Mouse (Mus musculus): ENCODE data around the gene Zfp366.
"Not testable (repeated sequence)": the region's sequence is repeated elsewhere in the genome, so short reads cannot be mapped to it uniquely, and the experiment has no call there.

Zfp366 gene

DNA sequence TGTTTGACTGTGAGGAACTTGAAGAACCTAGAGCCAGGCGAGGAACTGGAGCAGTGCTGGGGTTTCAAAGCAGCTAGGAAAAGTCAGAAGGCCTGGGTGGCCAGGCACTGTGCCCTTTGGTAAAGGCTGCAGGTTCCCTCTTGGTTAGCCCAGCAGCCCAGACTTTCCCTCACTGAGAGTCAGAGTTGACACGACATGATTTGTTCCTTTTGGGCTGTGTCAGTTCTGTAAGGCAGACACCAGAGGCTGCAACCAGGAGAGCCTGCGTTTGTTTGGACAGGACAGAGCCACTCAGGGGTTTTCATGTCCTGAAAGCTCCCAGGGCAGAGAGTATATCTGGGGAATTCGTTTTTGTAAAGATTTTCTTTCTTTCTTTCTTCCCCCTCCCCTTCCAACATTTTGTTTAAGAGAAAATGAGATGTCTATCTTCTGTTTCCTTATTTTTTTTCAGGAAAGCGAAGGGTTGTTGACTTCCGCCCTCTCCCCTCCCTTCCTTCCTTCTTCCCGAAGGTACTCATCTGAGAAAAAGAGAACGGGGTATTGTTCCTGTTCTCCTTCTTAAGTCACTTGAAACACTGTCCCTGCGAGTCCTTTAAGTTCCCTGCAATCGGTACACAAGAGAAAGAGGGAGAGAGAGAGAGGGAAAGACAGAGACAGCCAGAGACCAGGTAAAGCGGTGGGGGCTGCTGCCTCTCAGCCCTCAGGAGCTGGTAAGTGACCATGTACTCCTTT is at the start of gene Zfp366:
Gene Zfp366 (plus strand): TSS at position 669 of the 732 bp plus-strand sequence.
- no peak for DNase-seq (ENCODE audit: low spot score in 2 of 2)

DNA sequence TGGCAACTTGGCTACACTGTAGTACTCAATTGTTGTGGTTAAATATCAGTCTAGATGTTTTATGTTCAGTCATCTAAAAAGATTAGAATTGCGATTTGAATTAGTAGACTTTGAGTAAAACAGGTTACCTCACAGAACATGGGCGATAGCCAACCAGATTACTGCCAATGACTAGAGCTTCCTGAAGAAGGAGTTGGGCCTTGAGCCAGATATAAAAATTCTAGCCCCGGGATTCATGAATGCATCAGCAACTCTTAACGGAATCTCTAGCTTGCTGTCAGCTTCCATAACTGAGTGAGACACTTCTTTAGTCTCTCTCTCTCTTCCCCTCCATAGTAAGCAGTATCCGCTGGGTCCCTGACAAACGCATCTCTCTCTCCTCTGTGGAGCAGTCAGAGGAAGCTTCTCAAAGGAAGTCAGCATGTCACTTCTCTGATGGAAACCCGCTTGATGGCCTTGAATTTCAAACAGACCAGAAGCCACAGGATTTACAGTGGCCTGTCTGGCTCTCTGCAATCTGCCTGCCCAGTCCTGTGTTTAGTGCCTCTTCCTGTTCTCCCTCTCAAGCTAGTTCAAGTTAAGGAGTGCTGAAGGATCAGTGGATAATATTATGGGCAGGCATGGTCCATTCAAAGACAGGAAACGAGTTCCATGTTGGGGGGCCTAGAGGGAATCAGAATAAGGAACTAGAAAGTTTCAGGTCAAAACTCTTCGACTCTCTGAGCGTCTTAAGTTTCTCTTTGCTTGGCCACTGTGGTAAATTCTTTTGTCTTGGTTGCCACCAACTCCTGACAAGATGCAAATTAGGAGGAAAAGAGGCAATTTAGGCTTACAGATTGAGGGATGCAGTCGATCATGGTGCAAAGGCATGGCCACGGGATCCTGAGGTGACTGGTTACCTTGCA is 46.0 kb upstream of the Zfp366 start:
- no peak for DNase-seq (ENCODE audit: low spot score in 2 of 2)

DNA sequence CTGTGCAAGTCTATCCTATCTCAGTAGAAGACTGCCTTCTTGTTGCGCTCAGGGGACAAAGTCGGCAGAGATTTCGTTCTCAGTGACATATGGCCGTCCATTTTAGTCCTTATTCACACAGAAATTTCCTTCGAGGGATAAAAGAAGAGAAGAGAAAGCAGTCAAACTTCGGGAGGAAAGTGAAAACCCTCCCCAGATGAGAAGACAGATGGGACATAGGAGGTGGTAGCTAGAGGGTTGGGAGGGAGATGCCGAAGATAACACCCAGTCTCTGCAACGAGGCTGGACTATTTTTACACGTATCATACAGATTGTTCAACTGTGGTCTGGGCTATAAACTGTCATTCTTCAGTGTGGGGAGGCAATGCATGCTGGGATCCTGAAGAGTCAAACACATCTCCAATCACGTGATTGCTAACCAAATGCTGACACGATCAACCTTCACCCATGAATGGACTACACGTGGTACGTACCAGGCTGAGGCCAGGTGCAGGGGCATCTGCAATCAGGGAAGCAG is 38.2 kb upstream of the Zfp366 start:
- DNase-seq (ENCODE audit: low spot score in 2 of 2): no peak

DNA sequence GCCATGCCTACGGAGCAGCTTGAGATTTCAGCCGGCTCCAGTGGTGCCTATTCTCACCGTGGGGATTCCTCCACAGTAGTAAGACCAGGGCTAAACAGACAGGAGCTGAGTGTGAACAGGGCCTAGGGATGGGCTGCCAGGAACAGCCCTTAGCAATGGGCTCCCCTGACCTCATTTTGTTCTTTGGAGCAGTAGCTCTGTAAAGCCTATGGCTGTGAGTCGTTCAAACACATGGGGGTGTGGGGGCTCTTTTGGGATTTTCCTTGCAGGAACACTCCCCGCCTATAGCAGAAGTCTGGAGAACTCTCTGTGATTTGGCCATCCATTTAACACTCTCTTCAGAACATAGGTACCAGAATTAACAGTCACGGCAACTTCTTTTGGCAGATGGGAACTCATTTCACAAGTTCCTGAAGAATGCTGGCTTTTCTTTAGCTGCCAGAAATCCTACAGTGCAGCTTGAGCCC is 36.9 kb upstream of the Zfp366 start:
- DNase-seq (ENCODE audit: low spot score in 2 of 2): no peak

DNA sequence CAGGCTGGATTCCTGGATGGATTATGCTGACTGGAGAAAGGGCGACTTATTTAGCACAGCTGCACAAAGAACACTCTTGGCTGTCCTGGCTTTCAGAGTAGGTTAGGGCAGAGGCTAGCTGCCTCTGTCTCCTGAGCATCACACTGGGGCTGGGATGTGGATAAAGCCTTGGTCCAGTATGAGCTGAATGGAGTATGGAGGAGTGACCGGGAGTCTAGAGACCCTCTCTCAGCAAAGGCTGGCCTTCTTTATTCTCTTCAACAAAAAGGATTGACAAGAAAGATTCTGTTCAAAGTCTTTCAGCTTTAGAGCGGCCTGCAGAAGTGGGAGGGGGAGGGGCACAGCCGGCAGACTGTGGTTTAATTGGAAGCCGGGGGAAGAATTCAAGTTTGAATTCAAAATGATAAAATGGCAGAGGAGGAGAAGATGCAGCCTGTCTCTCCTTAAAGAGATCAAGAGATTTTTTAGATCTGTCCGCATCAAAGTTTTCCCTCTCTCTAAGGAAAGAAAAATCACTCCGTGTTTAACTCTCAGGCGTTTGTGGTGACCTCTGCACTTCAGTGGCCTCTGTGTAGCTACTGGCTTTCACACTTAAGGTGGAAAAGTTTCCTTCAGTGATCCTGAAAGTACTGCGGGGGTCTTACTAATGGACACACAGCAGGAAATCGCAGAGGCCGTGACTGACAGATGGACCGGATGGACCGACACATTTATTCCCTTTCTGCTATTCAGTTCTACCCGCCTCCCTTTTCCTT is 34.9 kb upstream of the Zfp366 start:
- no peak for DNase-seq (ENCODE audit: low spot score in 2 of 2)

DNA sequence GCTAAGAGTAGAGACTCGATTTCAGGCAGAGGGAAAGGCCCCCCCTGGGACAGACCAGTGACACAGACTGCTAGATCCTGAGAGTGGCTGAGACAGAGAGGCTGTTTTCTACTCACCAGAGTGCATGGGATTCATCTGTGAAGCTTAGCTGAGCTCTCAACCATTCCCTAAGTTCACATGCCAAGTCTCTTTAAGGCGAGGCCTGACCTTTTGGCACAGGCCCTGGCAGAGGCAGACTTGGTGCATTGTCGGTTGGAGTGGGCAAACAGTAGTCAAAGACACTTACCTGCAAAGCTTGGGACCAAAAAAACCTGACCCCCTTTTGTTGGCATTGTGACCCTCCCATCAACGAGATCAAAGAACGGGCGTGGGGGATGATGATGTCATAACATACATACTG is 34.0 kb upstream of the Zfp366 start:
- DNase-seq (ENCODE audit: low spot score in 2 of 2): no peak

DNA sequence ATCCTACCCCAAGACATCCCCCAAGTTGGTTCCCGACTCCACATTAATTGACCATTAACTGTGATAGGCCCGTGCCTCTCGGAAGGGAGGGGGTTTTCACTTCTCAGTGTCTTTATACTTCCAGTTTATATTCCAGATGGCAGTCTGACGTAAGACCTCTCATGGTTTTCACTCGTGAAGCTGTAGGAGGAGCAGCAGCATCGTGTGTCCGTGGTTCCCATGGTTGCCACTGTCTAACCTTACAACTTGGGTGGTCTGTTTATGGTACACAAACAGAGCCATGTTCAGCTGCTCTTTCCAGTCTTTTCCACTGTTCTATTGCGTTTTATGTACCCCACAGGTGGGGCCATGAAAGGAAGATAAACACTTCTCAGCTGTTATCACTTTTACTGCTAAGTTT is 33.5 kb upstream of the Zfp366 start:
- DNase-seq (ENCODE audit: low spot score in 2 of 2): no peak

DNA sequence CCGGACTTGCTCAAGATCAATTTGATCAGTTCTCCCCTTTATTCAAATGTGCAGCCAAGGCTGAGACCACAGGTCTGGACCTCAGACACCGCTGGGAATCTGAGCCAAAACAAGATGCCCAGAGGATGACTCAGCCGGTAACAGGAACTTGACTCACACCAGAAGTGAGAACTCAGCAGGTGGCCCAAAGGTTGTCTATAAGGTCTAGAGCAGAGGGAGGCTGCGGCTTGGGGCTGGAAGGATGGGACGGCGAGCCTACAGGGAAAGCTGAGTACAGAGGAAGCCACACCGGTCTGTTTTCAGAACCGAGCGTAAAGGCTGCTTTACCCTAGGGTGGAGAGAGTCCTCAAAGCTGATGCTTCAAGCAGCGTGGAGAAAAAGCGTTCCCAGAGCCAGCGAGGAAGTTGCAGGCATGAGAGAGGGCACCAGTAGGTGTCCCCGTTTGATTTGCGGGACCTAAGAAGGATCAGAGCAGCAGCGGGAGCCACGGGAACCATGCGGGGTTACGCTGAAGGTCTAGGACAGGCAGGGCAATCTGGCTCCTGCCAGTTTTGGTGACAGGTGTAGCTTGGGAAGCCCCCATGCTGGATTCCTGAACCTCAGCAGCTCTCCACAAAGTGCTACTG is 32.2 kb upstream of the Zfp366 start:
- no peak for DNase-seq (ENCODE audit: low spot score in 2 of 2)

DNA sequence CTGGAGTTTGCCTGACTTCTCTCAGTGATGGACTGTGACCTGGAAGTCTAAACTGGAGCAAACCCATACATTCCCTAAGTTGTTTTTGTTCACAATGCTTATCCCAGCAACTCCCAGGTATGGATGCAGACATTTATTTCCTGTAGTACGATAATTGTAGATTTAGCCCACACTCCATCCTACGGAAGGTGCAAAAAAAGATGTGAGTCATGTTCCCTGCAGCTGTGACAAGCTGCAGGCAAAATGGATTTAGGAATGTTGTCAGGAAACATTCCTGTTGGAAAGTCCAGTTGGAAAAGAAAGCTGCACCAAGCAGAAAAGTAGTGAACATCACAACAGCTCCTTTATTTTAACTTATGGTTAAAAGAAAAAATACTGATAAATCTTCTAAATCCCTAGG is 26.9 kb upstream of the Zfp366 start:
- DNase-seq (ENCODE audit: low spot score in 2 of 2): no peak

DNA sequence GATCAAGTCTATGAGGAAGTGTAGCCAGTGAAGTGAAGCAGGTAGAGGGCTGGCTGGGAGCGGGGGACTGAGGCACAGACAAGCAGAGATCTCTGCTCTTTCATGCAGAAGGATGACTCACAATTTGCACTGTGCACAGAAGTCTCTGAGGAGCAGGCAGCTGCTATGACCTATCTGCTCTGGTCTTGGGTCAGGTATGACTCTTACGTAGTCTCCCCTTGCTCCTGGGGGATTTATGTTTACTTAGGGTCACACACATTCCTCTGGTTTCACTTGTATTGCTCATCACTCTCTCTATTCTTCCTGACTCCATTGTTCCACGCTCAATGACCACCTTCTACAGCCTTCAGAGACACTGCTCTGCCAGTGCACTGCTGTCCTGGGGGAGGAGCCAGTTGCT is 25.9 kb upstream of the Zfp366 start:
- no peak for DNase-seq (ENCODE audit: low spot score in 2 of 2)

DNA sequence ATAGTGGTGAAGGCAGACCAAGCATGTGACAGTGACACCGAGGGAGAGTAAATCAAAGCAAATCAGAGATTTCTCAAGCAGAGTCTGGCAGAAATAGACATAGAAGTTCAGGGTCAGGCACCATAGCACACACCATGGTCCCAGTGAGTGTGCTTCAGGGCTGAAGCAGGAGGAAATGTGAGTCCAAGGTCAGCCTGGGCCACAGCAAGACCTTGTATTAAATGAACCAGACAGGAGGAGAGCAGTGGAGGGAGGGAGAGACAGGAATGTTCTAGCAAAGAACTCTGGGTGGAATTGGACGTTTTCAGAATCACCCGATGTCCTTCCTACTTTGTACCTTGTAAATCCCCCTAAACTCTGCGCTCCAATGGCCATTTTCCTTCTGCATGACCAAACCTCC is 21.6 kb upstream of the Zfp366 start:
- no peak for DNase-seq (ENCODE audit: low spot score in 2 of 2)

DNA sequence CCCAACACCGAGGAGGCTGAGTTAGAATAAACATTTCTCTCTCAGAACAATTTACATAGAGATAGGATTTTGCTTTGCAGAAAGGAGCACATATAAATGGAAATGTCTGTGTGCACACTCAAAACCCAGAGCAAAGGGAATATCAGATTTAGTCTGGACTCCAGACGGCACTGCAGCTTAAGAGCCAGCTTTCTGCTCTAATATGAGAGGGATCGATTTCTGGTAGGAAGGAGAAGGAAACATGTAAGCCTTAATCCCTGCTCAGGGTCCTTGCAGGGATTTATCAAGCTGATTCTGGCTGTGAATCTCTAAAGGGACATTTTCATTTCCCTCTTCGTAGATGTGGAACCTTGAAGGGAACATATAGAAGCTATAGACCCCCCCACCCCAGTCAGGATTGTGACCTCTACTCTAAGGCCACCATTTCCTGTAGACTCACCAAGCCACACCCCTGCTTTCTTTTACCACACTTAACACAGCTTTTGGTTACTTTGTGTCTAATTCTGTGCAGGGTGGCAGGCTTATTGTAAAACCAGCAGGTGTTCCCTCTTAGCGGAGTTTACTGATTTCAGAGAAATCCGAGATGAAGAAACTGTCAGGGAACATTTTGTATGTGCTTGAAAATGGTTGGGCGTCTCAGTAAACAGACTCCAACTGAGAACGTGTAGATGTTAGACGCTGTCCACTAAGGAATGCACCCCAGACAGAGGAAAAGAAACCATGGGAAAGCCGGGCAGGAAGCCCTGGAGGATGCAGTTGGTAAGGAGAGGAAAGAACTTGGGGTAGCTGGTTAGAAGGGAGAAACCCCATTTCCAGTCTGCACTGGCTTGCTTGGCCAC is 20.9 kb upstream of the Zfp366 start:
- DNase-seq (ENCODE audit: low spot score in 2 of 2): no peak

DNA sequence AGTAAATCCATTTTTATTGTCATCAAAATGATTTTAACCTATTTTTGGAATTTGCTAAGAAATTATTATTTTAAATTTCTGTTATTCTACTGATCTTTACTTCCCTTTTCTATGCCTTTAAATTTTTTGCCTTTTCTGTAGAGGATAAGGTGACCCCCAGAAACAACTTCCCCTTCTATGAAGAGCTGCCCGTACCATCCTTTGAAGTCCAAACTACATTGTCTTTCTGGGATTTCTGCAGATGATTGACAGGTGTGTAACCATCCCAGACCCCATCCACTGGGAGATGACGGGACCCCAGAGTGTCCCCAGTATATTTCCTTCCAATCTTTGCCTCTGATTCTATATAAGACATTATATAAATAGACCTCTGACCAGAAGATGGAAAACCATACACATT is 20.3 kb upstream of the Zfp366 start:
- no peak for DNase-seq (ENCODE audit: low spot score in 2 of 2)

DNA sequence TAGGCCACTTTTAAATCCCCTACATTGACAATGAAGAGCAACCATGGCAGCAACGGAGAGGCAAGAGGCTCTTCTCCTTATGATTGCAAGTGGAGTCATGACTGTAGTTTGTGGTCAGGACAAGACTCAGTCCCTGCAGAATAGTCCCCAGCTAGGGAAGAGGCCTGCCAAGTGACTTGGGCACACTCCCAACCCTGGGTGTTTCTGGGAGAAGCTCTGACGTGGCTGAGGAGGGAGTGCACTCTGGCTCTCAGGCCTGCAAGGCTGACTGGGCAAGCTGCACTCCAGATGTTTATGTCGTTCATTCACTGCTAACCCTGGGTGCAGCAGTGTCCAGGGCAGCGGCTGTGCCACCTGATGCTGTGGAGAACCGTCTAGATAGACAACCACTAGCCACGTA is 15.2 kb upstream of the Zfp366 start:
- peak; percentile 21 to 67 for DNase-seq (ENCODE audit: low spot score in 2 of 2)

DNA sequence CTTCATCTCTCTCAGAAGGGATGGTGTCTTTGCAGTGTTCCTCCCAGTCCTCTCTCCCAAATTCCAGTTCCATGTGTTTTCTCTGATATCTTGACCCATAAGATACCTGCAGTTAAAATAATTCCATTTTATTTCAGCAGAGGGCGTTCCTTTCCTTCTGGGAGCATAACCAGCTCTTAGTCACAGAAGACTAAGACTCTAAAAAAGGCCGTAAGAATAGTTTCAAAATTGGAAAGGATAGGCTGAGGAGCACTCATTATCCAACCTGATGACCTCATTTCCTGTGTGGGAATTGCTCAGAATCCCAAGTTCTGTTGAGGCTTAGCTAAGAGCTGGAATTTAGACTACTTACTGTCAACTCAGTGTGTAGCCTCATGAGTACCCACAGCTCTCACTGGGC is 14.3 kb upstream of the Zfp366 start:
- no peak for DNase-seq (ENCODE audit: low spot score in 2 of 2)

DNA sequence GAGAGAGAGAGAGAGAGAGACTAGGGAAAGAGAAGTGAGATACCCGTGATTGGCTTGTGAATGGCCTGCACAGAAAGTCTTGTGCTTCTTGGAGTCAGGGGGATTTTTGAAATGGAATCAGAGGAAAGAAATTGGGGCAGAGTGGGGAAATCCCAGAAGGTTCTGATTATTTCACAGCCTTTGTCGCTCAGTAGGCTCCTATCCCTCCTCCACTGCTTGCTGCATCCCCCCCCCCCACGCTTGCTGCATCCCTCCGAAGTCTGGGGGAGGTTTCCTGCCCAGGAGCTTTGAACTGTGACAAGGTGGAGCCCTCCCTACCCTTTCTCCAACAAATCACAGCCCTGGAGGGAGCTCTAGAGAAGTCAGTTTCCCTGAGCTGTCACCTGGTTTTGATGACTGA is 10.8 kb upstream of the Zfp366 start:
- DNase-seq (ENCODE audit: low spot score in 2 of 2): no peak

DNA sequence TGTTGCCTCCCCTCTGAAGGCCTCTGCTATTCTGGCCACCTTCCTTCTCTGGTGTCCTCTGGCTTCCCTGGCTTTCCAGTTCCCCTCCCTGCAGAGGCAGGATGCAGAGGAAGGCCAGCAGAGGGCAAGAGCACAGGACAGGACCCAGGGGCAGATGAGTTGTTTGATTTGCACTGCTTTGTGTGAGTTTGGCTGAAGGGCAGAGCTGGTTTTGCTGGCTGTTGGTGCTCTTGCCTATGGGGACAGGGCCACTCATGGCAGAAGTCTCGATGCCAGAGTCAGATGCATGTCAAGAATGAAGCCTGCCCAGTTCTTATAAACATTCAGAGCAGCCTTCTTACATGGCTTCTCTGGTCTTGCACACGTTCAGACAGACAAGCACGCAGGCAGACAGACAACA is 1.8 kb upstream of the Zfp366 start:
- DNase-seq (ENCODE audit: low spot score in 2 of 2): not testable (repeated sequence)

DNA sequence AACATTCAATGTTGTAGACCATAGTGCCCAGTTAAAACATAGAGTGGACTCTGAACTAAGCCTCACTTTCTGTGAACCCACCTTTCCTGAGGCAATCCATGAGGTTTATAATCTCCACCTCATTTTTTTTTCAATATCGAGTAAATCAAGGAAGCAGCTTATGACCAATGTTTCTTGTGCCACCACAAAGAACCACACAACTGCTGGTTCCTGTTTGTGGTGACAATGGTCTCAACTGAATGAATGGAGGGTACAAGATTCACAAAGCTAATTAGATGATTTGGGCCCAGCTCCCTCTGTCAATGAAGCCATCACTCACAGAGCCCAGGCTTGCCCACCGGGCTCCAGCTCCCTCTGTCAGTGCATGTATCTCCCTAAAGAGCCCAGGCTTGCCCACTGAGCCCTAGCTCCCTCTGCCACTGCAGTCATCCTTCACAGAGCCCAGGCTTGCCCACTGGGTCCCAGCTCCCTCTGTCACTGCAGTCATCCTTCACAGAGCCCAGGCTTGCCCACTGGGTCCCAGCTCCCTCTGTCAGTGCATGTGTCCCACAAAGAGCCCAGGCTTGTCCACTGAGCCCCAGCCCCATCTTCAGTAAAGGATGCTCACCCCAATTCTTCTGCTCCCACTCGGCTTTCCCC is 1.2 kb upstream of the Zfp366 start:
- DNase-seq (ENCODE audit: low spot score in 2 of 2): no peak

DNA sequence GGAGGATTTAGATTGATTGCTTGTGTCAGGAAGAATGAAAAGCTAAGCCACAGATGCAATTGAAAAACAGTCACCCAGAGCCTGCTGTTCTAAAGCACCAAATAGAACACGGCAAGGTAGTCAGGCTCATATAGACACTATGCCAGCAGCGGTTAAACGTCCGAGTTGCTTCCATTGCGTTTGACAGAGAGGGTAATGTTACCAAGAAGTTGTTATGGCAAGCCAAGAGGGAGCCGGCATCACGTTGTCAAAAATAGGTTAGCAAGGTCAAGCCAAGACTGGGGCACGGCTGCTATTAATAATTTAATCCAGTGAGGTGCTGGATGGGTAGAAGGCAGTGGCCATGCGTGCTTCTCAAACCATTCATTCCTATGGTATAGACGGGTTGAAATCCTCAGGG is 950 bp downstream of the Zfp366 start:
- DNase-seq (ENCODE audit: low spot score in 2 of 2): no peak

DNA sequence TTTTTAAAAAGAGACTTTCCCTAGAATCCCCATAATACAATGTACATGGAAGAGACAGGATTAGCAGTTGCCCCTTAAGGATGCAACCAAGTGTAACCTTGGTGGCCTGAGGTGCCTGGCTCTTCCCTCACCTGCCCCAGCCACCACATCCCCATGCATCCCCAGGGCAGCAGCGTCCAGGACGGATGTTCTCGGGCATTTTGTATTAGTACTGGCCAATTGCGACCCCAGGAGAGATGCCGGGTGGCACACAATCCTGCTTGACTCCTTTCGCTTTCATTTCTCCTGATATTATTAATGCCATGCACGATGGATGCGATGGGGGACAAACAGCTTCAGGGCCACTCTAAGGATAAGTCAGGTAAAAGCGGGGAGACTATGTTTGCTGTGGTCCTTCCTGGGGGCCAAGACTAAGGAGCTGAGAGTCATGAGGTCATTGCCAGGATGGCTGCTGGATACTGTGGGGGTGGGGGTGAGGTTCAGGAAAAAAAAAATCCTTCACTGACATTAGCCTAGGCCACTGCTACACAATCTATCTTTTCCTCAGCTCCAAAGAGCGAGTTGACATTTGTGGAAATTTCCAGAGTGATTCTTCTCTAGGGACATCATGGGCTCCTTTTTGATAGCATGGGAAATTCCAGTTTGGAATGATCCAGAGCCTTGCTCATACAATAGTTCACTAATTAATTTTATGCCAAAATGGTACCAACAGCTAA is 1.7 kb downstream of the Zfp366 start:
- no peak for DNase-seq (ENCODE audit: low spot score in 2 of 2)
